Mouse (Mus musculus): ENCODE results near the gene Cpa1.

Cpa1 gene

GRCm38 (mm10) chr6:30673764-30674561 is 34.9 kb downstream of the Cpa1 start:
- peak; percentile 77 for DNase-seq (ENCODE audit: inconsistent ontology term)

- peak; percentile 88 for DNase-seq (ENCODE audit: inconsistent ontology term)
These were observed 35.8 kb downstream of the Cpa1 start for GRCm38 (mm10) chr6:30674714-30675280.

GRCm38 (mm10) chr6:30675281-30675771 is 36.3 kb downstream of the Cpa1 start:
- DNase-seq (ENCODE audit: inconsistent ontology term), result no peak

- DNase-seq (ENCODE audit: inconsistent ontology term), result no peak
These were observed 37.5 kb downstream of the Cpa1 start for GRCm38 (mm10) chr6:30676506-30676905.

GRCm38 (mm10) chr6:30677591-30677990 is 38.6 kb downstream of the Cpa1 start:
- DNase-seq (ENCODE audit: inconsistent ontology term), result no peak

GRCm38 (mm10) chr6:30678482-30678881 is 39.5 kb downstream of the Cpa1 start:
- no peak for DNase-seq (ENCODE audit: inconsistent ontology term)

GRCm38 (mm10) chr6:30679567-30679966 is 40.5 kb downstream of the Cpa1 start:
- no peak for DNase-seq (ENCODE audit: inconsistent ontology term)

GRCm38 (mm10) chr6:30680442-30680841 is 41.4 kb downstream of the Cpa1 start:
- DNase-seq (ENCODE audit: inconsistent ontology term), result no peak

- DNase-seq (ENCODE audit: inconsistent ontology term), result no peak
These were observed 43.2 kb downstream of the Cpa1 start for GRCm38 (mm10) chr6:30681935-30682900.

- no peak for DNase-seq (ENCODE audit: inconsistent ontology term)
These were observed 45.6 kb downstream of the Cpa1 start for GRCm38 (mm10) chr6:30684570-30684969.

GRCm38 (mm10) chr6:30687198-30687597 is 48.2 kb downstream of the Cpa1 start:
- peak; percentile 46 for DNase-seq (ENCODE audit: inconsistent ontology term)

GRCm38 (mm10) chr6:30692826-30693225 is 53.8 kb downstream of the Cpa1 start:
- DNase-seq (ENCODE audit: inconsistent ontology term), result no peak

GRCm38 (mm10) chr6:30693350-30693991 is 54.5 kb downstream of the Cpa1 start, which contains the start of gene Cep41:
Gene Cep41, minus strand, starts transcription at chr6:30693749.
- peak; percentile 97 for DNase-seq (ENCODE audit: inconsistent ontology term)

GRCm38 (mm10) chr6:30694209-30694608 is 55.2 kb downstream of the Cpa1 start:
- no peak for DNase-seq (ENCODE audit: inconsistent ontology term)
